Mouse (Mus musculus): ENCODE data around the gene Cyp2c67.
"Not testable (repeated sequence)": the region's sequence is repeated elsewhere in the genome, so short reads cannot be mapped to it uniquely, and the experiment has no call there.

Cyp2c67 gene

GRCm38 (mm10) chr19:39648938-39649337 is at the start of gene Cyp2c67:
TSS of gene Cyp2c67 (minus strand) at chr19:39649051.
- no peak for DNase-seq (ENCODE audit: low read depth, low spot score)

GRCm38 (mm10) chr19:39665650-39666049 is 16.8 kb upstream of the Cyp2c67 start:
- not testable (repeated sequence) for DNase-seq (ENCODE audit: low read depth, low spot score)

DNA sequence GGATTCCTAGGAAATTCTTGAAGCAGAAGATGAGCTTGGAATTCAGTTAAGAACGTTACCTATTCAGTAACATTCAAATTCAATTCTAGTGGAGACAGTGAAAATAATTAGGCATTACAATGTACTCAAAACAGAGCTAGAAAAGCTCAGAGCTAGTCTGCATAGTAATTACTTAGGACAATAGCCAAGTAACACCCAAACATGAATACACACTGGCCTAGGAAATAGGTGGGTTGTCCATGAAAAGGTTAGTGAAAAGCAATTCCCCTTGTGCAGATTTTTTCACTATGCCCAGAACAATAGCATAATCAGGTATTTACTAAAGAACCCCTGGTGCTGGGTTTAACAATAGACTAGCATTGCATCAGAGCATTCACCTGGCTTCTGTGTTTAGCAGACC is 3.5 kb upstream of the Cyp2c67 start:
- DNase-seq (ENCODE audit: low read depth, low spot score), result peak; percentile 59

- DNase-seq (ENCODE audit: low read depth, low spot score), result peak; percentile 11
Observed at GRCm38 (mm10) chr19:39647519-39647918, 1.3 kb downstream of the Cyp2c67 start.

- DNase-seq (ENCODE audit: low read depth, low spot score), result not testable (repeated sequence)
Observed at GRCm38 (mm10) chr19:39644551-39644950, 4.3 kb downstream of the Cyp2c67 start.

Measured in ES-CJ7 (cell line).